Mouse (Mus musculus) frontal cortex, postnatal 10 days (tissue): ENCODE measurements around the gene Tbc1d4.

Source experiments
- DNase-seq, 2 experiments: peaks; one replicate each; pipeline ENCODE4 v3.0.0; 2022; ENCODE audit warnings: low spot score in 2 of 2, mixed read lengths in 1 of 2

Gene Tbc1d4

GRCm38 (mm10) chr14:101428805-101429516, 180.0 kb downstream of the Tbc1d4 start:
- DNase-seq = no peak

GRCm38 (mm10) chr14:101417679-101418078, 191.3 kb downstream of the Tbc1d4 start:
- no peak for DNase-seq
